Mouse (Mus musculus): Measurements from ENCODE around the gene Pogk. TPM values are rescaled to one million over a fixed set of nuclear protein-coding genes. Genes with fewer than 3 reads are reported as not detected.

Pogk gene
- polyA plus RNA-seq, 1 experiment from 2014 or later, result 22.2 TPM

DNA sequence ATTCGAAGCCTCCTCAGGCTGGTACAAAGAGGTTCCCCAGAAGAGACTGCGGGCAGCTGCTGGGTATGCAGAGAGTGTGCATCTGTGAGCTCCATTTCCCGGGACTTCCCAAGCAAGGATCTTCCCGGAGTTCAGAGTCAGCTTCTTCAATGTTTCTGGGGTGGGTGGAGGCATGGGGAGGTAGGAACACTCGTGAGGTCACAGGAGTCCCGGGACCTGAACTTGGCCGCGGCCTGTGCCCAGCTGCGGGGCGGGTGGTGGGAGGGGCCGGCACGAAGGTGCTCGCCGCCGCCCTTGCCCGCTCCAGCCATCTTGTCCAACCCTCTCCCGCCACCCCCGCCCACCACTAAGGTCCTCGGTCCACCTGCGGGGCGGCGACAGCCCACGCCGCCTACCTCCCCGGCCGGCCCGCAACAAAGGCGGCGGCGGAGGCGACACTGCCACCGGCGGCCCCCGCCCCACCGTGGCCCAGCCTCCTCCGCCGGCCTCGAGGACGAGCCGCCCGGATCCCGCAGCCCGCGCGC is 424 bp downstream of the Pogk start:
- Histone ChIP-seq H3K27me3 (ENCODE audit: insufficient read depth, low read length) (no peaks in the 10 kb centered on the region), H3K36me3 (ENCODE audit: insufficient read depth) (peaks cover 23% of the 10 kb centered on the region; the same call in 1 of the 2 replicates), H3K27ac (ENCODE audit: low read depth) (peak overlapping the region; percentile 70), H3K9me3 (ENCODE audit: low read depth, low read length) (no peaks in the 10 kb centered on the region), H3K9ac (peak overlapping the region; percentile 87), H3K4me1 (ENCODE audit: insufficient read depth) (0 out of 2 replicates have a peak, but pooled peaks cover 7% of the 10 kb centered on the region), H3K4me2 (peak overlapping the region; percentile 87), H3K4me3 (ENCODE audit: low read depth, low read length) (peak overlapping the region; percentile 75)
- peak; percentile 32 for DNase-seq
- no peak for TF ChIP-seq CTCF (IDR thresholded peaks at IDR 0.05; ENCODE audit: low read depth)
- WGBS, result 1% methylated on average over 19 of the region's 45 CpGs
- ATAC-seq (ENCODE audit: insufficient read depth), result peak; percentile 81

DNA sequence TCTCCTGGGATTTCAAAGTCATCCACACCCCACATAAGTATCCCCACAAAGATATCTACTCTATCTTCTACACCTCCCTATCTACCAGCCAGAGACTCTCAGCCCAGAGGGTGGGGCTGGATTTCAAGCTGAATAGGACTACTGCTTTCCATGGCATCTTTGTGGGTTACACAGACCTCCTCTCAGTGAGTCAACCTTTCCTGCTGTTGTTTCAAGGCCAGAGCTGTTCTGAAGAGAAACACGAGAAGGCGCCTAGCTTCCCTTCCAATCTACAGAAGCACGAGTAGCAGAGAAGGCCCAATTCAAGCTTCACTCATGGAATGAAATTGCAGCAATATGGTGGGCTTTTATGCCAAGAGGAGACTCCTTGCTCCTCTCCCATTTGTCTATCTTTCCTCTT is 5.8 kb downstream of the Pogk start:
- DNase-seq (no peak), ATAC-seq (ENCODE audit: insufficient read depth) (no peak)
- no peak overlapping the region for H3K4me3 ChIP-seq (ENCODE audit: low read depth, low read length)
- H3K36me3 ChIP-seq (ENCODE audit: insufficient read depth), result peaks cover 64% of the 10 kb centered on the region
- no peaks in the 10 kb centered on the region for H3K27me3 ChIP-seq (ENCODE audit: insufficient read depth, low read length)
- no peak overlapping the region for H3K27ac ChIP-seq (ENCODE audit: low read depth)
- 0 out of 2 replicates have a peak, but pooled peaks cover 7% of the 10 kb centered on the region for H3K4me1 ChIP-seq (ENCODE audit: insufficient read depth)
- H3K9me3 ChIP-seq (ENCODE audit: low read depth, low read length), result no peaks in the 10 kb centered on the region
- TF ChIP-seq CTCF (IDR thresholded peaks at IDR 0.05; ENCODE audit: low read depth), result no peak
- no peak overlapping the region for H3K9ac ChIP-seq
- H3K4me2 ChIP-seq, result no peak overlapping the region
- WGBS, result 94% methylated on average over 3 of the region's 3 CpGs

DNA sequence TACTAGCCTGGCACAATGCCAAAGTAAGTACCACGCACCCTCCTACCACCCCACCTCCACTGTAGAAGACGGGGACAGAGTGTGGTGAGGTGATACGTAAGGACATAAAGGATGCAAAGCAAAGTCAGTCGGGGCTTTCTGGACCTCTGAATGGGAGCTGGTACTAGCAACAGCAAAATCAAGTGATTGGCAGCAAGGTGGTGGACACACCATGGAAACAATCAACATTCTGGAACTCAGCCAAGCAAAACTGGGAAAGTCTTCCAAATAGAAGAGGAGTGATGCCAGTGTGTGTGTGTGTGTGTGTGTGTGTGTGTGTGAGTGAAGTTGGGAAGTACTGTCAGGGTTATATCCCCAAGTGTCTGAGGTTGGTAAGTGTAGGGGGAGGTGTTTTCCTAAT is 7.7 kb downstream of the Pogk start:
- Histone ChIP-seq H3K27me3 (ENCODE audit: insufficient read depth, low read length) (no peaks in the 10 kb centered on the region), H3K4me2 (no peak overlapping the region), H3K9me3 (ENCODE audit: low read depth, low read length) (no peaks in the 10 kb centered on the region), H3K4me3 (ENCODE audit: low read depth, low read length) (no peak overlapping the region), H3K36me3 (ENCODE audit: insufficient read depth) (peaks cover 75% of the 10 kb centered on the region), H3K9ac (no peak overlapping the region), H3K27ac (ENCODE audit: low read depth) (no peak overlapping the region), H3K4me1 (ENCODE audit: insufficient read depth) (no peaks in the 10 kb centered on the region)
- TF ChIP-seq CTCF (IDR thresholded peaks at IDR 0.05; ENCODE audit: low read depth), result no peak
- ATAC-seq (ENCODE audit: insufficient read depth) (no peak), DNase-seq (peak; percentile 55)
- 76% methylated on average over 4 of the region's 4 CpGs for WGBS

DNA sequence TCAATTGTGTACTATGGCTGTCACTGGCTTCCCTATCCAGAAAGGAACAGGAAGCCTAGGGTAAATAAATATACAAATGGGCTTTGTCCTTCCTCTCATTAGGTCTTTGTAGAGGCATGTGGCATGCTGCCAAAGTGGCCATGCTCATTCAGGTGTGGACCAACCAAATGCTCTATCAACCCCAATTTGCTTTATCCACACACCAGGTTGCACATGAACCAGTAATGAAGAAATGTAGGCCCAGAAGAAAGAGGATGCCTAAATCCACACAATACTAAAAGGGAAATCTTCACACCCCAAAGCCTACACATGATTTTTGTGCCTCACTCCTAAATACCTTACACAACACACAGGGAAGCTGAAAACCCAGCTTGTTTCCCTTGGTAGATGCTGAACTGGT is 8.2 kb downstream of the Pogk start:
- no peak for TF ChIP-seq CTCF (IDR thresholded peaks at IDR 0.05; ENCODE audit: low read depth)
- H3K27me3 ChIP-seq (ENCODE audit: insufficient read depth, low read length), result no peaks in the 10 kb centered on the region
- no peak overlapping the region for H3K4me2 ChIP-seq
- peaks cover 77% of the 10 kb centered on the region for H3K36me3 ChIP-seq (ENCODE audit: insufficient read depth)
- ATAC-seq (ENCODE audit: insufficient read depth) (0 out of 2 replicates have a peak, but pooled peaks have one; percentile 29), DNase-seq (peak; percentile 47)
- no peaks in the 10 kb centered on the region for H3K4me1 ChIP-seq (ENCODE audit: insufficient read depth)
- no peak overlapping the region for H3K4me3 ChIP-seq (ENCODE audit: low read depth, low read length)
- no peak overlapping the region for H3K9ac ChIP-seq
- no peaks in the 10 kb centered on the region for H3K9me3 ChIP-seq (ENCODE audit: low read depth, low read length)
- H3K27ac ChIP-seq (ENCODE audit: low read depth), result no peak overlapping the region

DNA sequence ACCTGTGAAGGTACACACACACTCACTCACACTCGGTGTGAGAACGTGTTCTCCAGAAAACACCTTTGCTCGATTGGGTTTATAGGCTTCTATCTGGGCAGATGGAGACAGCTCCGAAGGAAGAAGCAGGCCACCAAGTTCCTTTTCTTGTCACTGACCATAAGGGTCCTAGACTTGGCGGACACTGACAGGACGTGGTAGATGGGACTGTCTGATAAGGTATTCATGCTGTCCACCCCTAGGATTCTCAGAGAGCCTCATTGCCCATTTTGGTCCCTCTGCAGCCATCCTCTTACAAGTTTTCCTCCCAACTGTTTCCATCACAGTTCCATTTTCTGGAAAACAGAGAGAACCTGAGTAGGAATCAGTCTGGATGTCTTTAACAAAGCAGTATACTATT is 13.3 kb downstream of the Pogk start:
- ATAC-seq (ENCODE audit: insufficient read depth) (no peak), DNase-seq (no peak)
- Histone ChIP-seq H3K4me1 (ENCODE audit: insufficient read depth) (no peaks in the 10 kb centered on the region), H3K36me3 (ENCODE audit: insufficient read depth) (peaks cover 98% of the 10 kb centered on the region), H3K4me3 (ENCODE audit: low read depth, low read length) (no peak overlapping the region), H3K9me3 (ENCODE audit: low read depth, low read length) (no peaks in the 10 kb centered on the region), H3K9ac (no peak overlapping the region), H3K27ac (ENCODE audit: low read depth) (no peak overlapping the region), H3K4me2 (no peak overlapping the region), H3K27me3 (ENCODE audit: insufficient read depth, low read length) (no peaks in the 10 kb centered on the region)
- 88% methylated on average over 6 of the region's 6 CpGs for WGBS
- no peak for TF ChIP-seq CTCF (IDR thresholded peaks at IDR 0.05; ENCODE audit: low read depth)

DNA sequence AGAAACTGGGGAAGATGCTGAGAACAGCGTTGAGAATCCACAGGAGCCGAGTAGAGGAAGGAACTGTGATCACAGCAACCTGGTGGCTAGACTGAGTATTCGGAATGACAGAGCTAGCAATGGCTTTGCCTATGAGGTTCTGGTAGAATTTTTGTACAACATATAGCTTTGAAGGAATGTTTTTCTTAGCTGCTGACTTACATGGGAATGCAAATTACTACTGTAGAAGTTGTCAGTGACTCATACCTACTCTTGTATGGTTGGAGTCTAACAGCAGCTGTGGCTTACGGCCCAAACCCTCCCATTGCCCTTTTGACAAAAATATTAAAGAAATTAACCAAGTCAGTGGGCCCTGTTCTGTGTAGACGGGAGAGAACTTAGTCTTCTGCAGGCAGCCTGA is 14.0 kb downstream of the Pogk start:
- 83% methylated on average over 5 of the region's 5 CpGs for WGBS
- H3K4me2 ChIP-seq, result no peak overlapping the region
- no peaks in the 10 kb centered on the region for H3K9me3 ChIP-seq (ENCODE audit: low read depth, low read length)
- no peaks in the 10 kb centered on the region for H3K4me1 ChIP-seq (ENCODE audit: insufficient read depth)
- peaks cover 98% of the 10 kb centered on the region for H3K36me3 ChIP-seq (ENCODE audit: insufficient read depth)
- no peak for ATAC-seq (ENCODE audit: insufficient read depth)
- DNase-seq, result no peak
- H3K4me3 ChIP-seq (ENCODE audit: low read depth, low read length), result no peak overlapping the region
- no peak overlapping the region for H3K27ac ChIP-seq (ENCODE audit: low read depth)
- TF ChIP-seq CTCF (IDR thresholded peaks at IDR 0.05; ENCODE audit: low read depth), result no peak
- H3K27me3 ChIP-seq (ENCODE audit: insufficient read depth, low read length), result no peaks in the 10 kb centered on the region
- no peak overlapping the region for H3K9ac ChIP-seq

DNA sequence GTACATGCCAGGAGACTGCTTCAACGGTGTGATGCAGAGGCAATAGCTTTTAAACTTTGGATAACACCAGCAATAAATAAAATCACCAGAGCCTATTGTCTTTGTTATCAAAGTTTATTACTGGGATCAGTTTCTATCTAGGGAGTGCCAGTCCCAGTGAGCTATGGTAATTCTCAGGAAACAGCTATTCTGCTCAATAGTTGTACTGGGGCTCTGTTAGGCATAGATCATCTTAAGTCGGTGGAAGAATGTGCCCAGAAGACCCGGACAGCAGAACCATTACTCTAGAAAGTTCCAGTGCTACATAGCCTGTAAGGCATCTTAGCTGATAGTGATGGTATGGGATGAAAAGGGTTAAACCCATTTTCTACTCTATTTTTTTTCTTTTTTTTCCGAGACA is 14.9 kb downstream of the Pogk start:
- no peaks in the 10 kb centered on the region for H3K4me1 ChIP-seq (ENCODE audit: insufficient read depth)
- TF ChIP-seq CTCF (IDR thresholded peaks at IDR 0.05; ENCODE audit: low read depth), result no peak
- no peaks in the 10 kb centered on the region for H3K9me3 ChIP-seq (ENCODE audit: low read depth, low read length)
- peaks cover 98% of the 10 kb centered on the region for H3K36me3 ChIP-seq (ENCODE audit: insufficient read depth)
- no peak for ATAC-seq (ENCODE audit: insufficient read depth)
- WGBS, result 63% methylated on average over 4 of the region's 4 CpGs
- H3K4me2 ChIP-seq, result no peak overlapping the region
- no peak for DNase-seq
- no peak overlapping the region for H3K4me3 ChIP-seq (ENCODE audit: low read depth, low read length)
- H3K27me3 ChIP-seq (ENCODE audit: insufficient read depth, low read length), result no peaks in the 10 kb centered on the region
- H3K9ac ChIP-seq, result no peak overlapping the region
- no peak overlapping the region for H3K27ac ChIP-seq (ENCODE audit: low read depth)

DNA sequence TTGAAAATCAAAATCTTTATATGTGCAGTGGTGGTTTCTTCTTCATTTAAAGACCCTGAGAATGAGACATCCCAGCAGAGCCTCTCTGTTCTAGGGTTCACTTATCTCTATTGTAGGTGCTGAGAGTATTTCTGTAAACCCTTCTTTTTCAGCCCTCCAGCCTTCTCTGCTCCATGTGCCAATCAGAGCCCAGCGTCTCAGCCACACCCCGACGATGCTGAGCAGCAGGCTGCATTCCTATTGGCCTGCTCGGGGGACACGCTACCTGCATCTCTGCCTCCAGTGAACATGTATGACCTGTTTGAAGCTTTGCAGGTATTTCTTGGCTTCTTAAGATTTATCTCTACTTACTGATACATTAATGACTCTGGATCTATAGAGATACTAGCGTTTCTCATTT is 18.0 kb downstream of the Pogk start:
- no peak for ATAC-seq (ENCODE audit: insufficient read depth)
- TF ChIP-seq CTCF (IDR thresholded peaks at IDR 0.05; ENCODE audit: low read depth), result no peak
- H3K4me1 ChIP-seq (ENCODE audit: insufficient read depth), result no peaks in the 10 kb centered on the region

More for the DNA sequence above, 18.0 kb downstream of the Pogk start:
- DNase-seq, result no peak
- H3K9ac ChIP-seq, result no peak overlapping the region
- no peaks in the 10 kb centered on the region for H3K27me3 ChIP-seq (ENCODE audit: insufficient read depth, low read length)
- no peak overlapping the region for H3K4me3 ChIP-seq (ENCODE audit: low read depth, low read length)
- WGBS, result 90% methylated on average over 6 of the region's 6 CpGs
- H3K4me2 ChIP-seq, result no peak overlapping the region
- H3K36me3 ChIP-seq (ENCODE audit: insufficient read depth), result peaks cover 98% of the 10 kb centered on the region
- no peaks in the 10 kb centered on the region for H3K9me3 ChIP-seq (ENCODE audit: low read depth, low read length)
- H3K27ac ChIP-seq (ENCODE audit: low read depth), result no peak overlapping the region

Data from lung, embryonic 14.5 days (tissue).